Mouse (Mus musculus) cerebellum, adult 18-20 months (tissue): Measurements from ENCODE around the gene Slc25a11.

ENCODE experiments used
- DNase-seq, 2 experiments: peaks; one replicate each; pipeline ENCODE4 v3.0.0; 2021

Gene Slc25a11

GRCm38 (mm10) chr11:70650322-70651175, 3.3 kb upstream of the Slc25a11 start:
- DNase-seq = peak in 1 of 2 experiments; percentile 18

GRCm38 (mm10) chr11:70649185-70649734, 2.0 kb upstream of the Slc25a11 start:
- DNase-seq = peak in 1 of 2 experiments; percentile 6

GRCm38 (mm10) chr11:70648512-70648911, 1.2 kb upstream of the Slc25a11 start:
- no peak for DNase-seq

- peak; percentile 36 to 48 for DNase-seq
These were observed 589 bp upstream of the Slc25a11 start for GRCm38 (mm10) chr11:70647716-70648420.

- peak in 1 of 2 experiments; percentile 44 for DNase-seq
These were observed 1.1 kb downstream of the Slc25a11 start for GRCm38 (mm10) chr11:70646259-70646555.

GRCm38 (mm10) chr11:70645461-70646258, 1.6 kb downstream of the Slc25a11 start:
- peak in 1 of 2 experiments; percentile 20 for DNase-seq

- DNase-seq = peak in 1 of 2 experiments; percentile 40
These were observed 2.6 kb downstream of the Slc25a11 start for GRCm38 (mm10) chr11:70644564-70645103.

- peak in 1 of 2 experiments; percentile 13 for DNase-seq
These were observed 4.2 kb downstream of the Slc25a11 start for GRCm38 (mm10) chr11:70643051-70643450.

GRCm38 (mm10) chr11:70641241-70641640, 6.0 kb downstream of the Slc25a11 start:
- DNase-seq = no peak

GRCm38 (mm10) chr11:70639976-70640375, 7.3 kb downstream of the Slc25a11 start:
- no peak for DNase-seq

- DNase-seq = no peak
These were observed 8.5 kb downstream of the Slc25a11 start, which contains the start of gene Gp1ba for GRCm38 (mm10) chr11:70638714-70639278. Gp1ba (plus strand) TSS chr11:70639122.

GRCm38 (mm10) chr11:70638293-70638692, 9.0 kb downstream of the Slc25a11 start:
- DNase-seq = no peak

- DNase-seq = no peak
These were observed 9.5 kb downstream of the Slc25a11 start for GRCm38 (mm10) chr11:70637764-70638163.

- DNase-seq = no peak
These were observed 11.7 kb downstream of the Slc25a11 start for GRCm38 (mm10) chr11:70635601-70636000.

- no peak for DNase-seq
These were observed 17.1 kb downstream of the Slc25a11 start for GRCm38 (mm10) chr11:70630129-70630528.

- no peak for DNase-seq
These were observed 17.7 kb downstream of the Slc25a11 start for GRCm38 (mm10) chr11:70629557-70629956.

GRCm38 (mm10) chr11:70628431-70628830, 18.8 kb downstream of the Slc25a11 start:
- DNase-seq = no peak

- DNase-seq = no peak
These were observed 20.4 kb downstream of the Slc25a11 start for GRCm38 (mm10) chr11:70626877-70627276.

- no peak for DNase-seq
These were observed 21.8 kb downstream of the Slc25a11 start for GRCm38 (mm10) chr11:70625473-70625872.

GRCm38 (mm10) chr11:70623053-70623742, 24.1 kb downstream of the Slc25a11 start:
- DNase-seq = no peak
